Mouse (Mus musculus) embryonic stem cell, embryonic (primary cell): ENCODE data around the gene Fmnl3.

Experiments
- CTCF ChIA-PET, 4 experiments: fragments of 300-600 bp in 2 of 4; fragments of 350-600 bp in 2 of 4; sonication (Branson Sonifier 250); formaldehyde crosslinking; loops; one replicate each; lab custom pipeline; 2022; ENCODE audit warnings: inconsistent platforms in 2 of 4; lab: Charles Lee
- POLR2A ChIA-PET, 4 experiments: fragments of 300-600 bp in 2 of 4; fragments of 350-600 bp in 2 of 4; sonication (Branson Sonifier 250); formaldehyde crosslinking; loops; one replicate each; lab custom pipeline; 2022; ENCODE audit warnings: antibody characterized with exemption in 4 of 4, inconsistent platforms in 1 of 4; lab: Charles Lee

Gene Fmnl3

GRCm38 (mm10) chr15:99393386-99394252 lies 23.3 kb upstream of the Fmnl3 start:
- CTCF ChIA-PET: interaction anchor here (0.5 to 2.1 kb wide), 13 partner anchors 23 to 1064 kb away, joined by 3 to 9 read pairs (median 3); no protein-coding TSS in a partner anchor
- POLR2A ChIA-PET: interaction anchor here in 3 of 4 experiments (0.5 to 4.2 kb wide), 54 partner anchors 8 to 1222 kb away, joined by 3 to 31 read pairs (median 4); partner anchors contain the start of genes Nckap5l (in 2 of the 3), Tuba1c (in 2 of the 3), Bcdin3d (in 1 of the 3) and Cox14 (in 1 of the 3)

- CTCF ChIA-PET: interaction anchor here (0.5 to 2.1 kb wide), 19 partner anchors 23 to 745 kb away, joined by 3 to 18 read pairs (median 4); no protein-coding TSS in a partner anchor
- POLR2A ChIA-PET: interaction anchor here in 3 of 4 experiments (0.5 to 4.2 kb wide), 63 partner anchors 8 to 1223 kb away, joined by 3 to 31 read pairs (median 4); partner anchors contain the start of genes Nckap5l (in 2 of the 3), Tuba1c (in 2 of the 3), Bcdin3d (in 1 of the 3) and Cox14 (in 1 of the 3)
Measured at GRCm38 (mm10) chr15:99392486-99393385, 22.5 kb upstream of the Fmnl3 start, which contains the start of gene Tmbim6. Gene Tmbim6 (plus strand): TSS chr15:99392882.

GRCm38 (mm10) chr15:99391975-99392374 lies 21.7 kb upstream of the Fmnl3 start:
- CTCF ChIA-PET: interaction anchor here (0.6 to 2.1 kb wide), 10 partner anchors 24 to 367 kb away, joined by 3 to 18 read pairs (median 4); no protein-coding TSS in a partner anchor
- POLR2A ChIA-PET: interaction anchor here in 2 of 4 experiments (0.6 to 4.2 kb wide), 23 partner anchors 9 to 540 kb away, joined by 3 to 31 read pairs (median 5); partner anchors contain the start of genes Tuba1c (in 2 of the 2), Cox14 (in 1 of the 2) and Fmnl3 (in 1 of the 2)

GRCm38 (mm10) chr15:99390472-99391401 lies 20.5 kb upstream of the Fmnl3 start:
- ChIA-PET POLR2A (interaction anchor here in 1 of 4 experiments (1.0 kb wide), 1 partner anchor 16 kb away, joined by 4 read pairs; no protein-coding TSS in a partner anchor), CTCF (no interaction called here)

DNA sequence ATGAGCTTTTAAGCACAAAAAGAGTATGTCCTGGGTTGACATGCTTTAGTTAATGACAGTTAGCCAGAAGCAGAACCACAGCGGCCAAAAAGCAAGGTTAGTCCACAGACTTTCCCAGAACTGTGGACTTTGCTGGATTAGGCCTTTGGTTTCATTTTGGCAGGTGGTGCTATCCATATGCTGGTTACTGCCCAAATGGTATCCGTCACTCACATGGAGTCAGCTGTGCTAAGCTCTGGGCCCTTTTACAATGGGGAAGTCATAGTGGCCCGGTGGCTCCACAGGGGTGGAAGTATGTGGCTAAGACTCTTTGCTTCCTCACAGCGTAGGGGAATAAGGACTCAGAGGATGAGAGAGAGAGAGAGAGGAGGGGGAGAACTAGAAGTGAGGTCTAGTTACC lies 17.7 kb upstream of the Fmnl3 start:
- CTCF ChIA-PET: interaction anchor here in 1 of 4 experiments (0.6 to 1.0 kb wide), 2 partner anchors 29 to 268 kb away, joined by 3 read pairs; no protein-coding TSS in a partner anchor

DNA sequence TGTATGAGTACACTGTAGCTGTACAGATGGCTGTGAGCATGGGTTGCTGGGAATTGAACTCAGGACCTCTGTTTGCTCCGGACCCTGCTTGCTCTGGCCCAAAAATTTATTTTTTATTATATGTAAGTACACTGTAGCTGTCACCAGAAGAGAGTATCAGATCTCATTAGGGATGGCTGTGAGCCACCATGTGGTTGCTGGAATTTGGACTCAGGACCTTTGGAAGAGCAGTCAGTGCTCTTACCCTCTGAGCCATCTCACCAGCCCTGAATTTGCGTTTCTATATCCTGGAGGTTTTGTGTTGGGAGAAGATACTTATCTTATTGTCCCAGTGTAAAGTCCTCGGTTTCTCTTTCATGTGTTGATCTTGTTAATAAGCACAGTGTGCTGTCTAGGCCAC lies 16.5 kb upstream of the Fmnl3 start:
- POLR2A ChIA-PET: interaction anchor here in 2 of 4 experiments (0.6 to 1.0 kb wide), 2 partner anchors 9 to 11 kb away, joined by 3 to 11 read pairs; no protein-coding TSS in a partner anchor
- CTCF ChIA-PET: interaction anchor here in 2 of 4 experiments (0.5 to 0.7 kb wide), 2 partner anchors 12 to 84 kb away, joined by 3 read pairs; no protein-coding TSS in a partner anchor

More for the DNA sequence above, 17.7 kb upstream of the Fmnl3 start:
- POLR2A ChIA-PET: interaction anchor here in 2 of 4 experiments (1.0 to 1.3 kb wide), 2 partner anchors 10 to 174 kb away, joined by 3 read pairs; no protein-coding TSS in a partner anchor

GRCm38 (mm10) chr15:99386110-99386509 lies 15.8 kb upstream of the Fmnl3 start:
- ChIA-PET CTCF (interaction anchor here in 3 of 4 experiments (0.5 to 1.6 kb wide), 4 partner anchors 12 to 85 kb away, joined by 3 read pairs; no protein-coding TSS in a partner anchor), POLR2A (interaction anchor here in 2 of 4 experiments (0.6 to 1.0 kb wide), 3 partner anchors 10 to 267 kb away, joined by 3 to 11 read pairs (median 3); no protein-coding TSS in a partner anchor)

- ChIA-PET POLR2A (interaction anchor here in 2 of 4 experiments (0.6 to 0.7 kb wide), 3 partner anchors 66 to 833 kb away, joined by 3 to 9 read pairs (median 3); no protein-coding TSS in a partner anchor), CTCF (interaction anchor here in 3 of 4 experiments (0.5 to 1.1 kb wide), 3 partner anchors 32 to 149 kb away, joined by 4 to 5 read pairs (median 4); no protein-coding TSS in a partner anchor)
Measured at GRCm38 (mm10) chr15:99384071-99384470, 13.8 kb upstream of the Fmnl3 start.

- POLR2A ChIA-PET: interaction anchor here in 2 of 4 experiments (0.5 to 1.0 kb wide), 2 partner anchors 45 to 363 kb away, joined by 3 to 5 read pairs; no protein-coding TSS in a partner anchor
- CTCF ChIA-PET: no interaction called here
Measured at GRCm38 (mm10) chr15:99382893-99383292, 12.6 kb upstream of the Fmnl3 start.

DNA sequence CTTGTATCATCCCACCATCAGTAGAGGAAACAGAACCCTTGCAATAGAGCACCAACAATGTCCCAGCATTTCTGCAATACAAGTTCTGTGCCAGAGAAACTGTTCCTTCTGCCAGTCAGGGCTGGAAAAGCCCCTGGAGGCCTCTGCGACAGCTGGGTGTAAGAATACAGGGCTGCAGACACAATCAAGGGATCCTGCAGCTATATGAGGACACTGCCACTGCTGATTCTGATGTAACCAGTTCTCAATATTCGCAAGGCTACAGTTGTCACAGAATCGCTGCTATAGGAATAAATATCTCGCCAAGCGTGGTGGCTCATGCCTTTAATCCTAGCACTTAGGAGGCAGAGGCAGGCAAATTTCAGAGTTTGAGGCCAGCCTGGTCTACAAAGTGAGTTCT lies 6.0 kb upstream of the Fmnl3 start:
- ChIA-PET CTCF (interaction anchor here in 1 of 4 experiments (0.6 kb wide), 1 partner anchor 49 kb away, joined by 4 read pairs; no protein-coding TSS in a partner anchor), POLR2A (interaction anchor here in 1 of 4 experiments (1.6 kb wide), 1 partner anchor 17 kb away, joined by 4 read pairs; no protein-coding TSS in a partner anchor)

- POLR2A ChIA-PET: no interaction called here
- CTCF ChIA-PET: interaction anchor here in 2 of 4 experiments (0.5 to 0.6 kb wide), 2 partner anchors 48 to 105 kb away, joined by 4 read pairs; no protein-coding TSS in a partner anchor
Measured at GRCm38 (mm10) chr15:99375581-99375980, 5.3 kb upstream of the Fmnl3 start.

GRCm38 (mm10) chr15:99375036-99375435 lies 4.8 kb upstream of the Fmnl3 start:
- POLR2A ChIA-PET: interaction anchor here in 1 of 4 experiments (1.0 kb wide), 2 partner anchors 25 to 32 kb away, joined by 4 to 5 read pairs; no protein-coding TSS in a partner anchor
- CTCF ChIA-PET: no interaction called here

- ChIA-PET POLR2A (interaction anchor here in 1 of 4 experiments (1.1 to 1.5 kb wide), 2 partner anchors 56 to 89 kb away, joined by 3 read pairs; no protein-coding TSS in a partner anchor), CTCF (interaction anchor here in 1 of 4 experiments (0.6 kb wide), 1 partner anchor 95 kb away, joined by 3 read pairs; no protein-coding TSS in a partner anchor)
Measured at GRCm38 (mm10) chr15:99372761-99373160, 2.5 kb upstream of the Fmnl3 start.

GRCm38 (mm10) chr15:99371526-99372340 lies 1.5 kb upstream of the Fmnl3 start:
- POLR2A ChIA-PET: interaction anchor here in 3 of 4 experiments (0.6 to 1.9 kb wide), 6 partner anchors 13 to 1495 kb away, joined by 3 to 9 read pairs (median 4); partner anchors contain the start of gene Tmbim6 (in 1 of the 3)
- CTCF ChIA-PET: interaction anchor here in 1 of 4 experiments (1.3 kb wide), 1 partner anchor 46 kb away, joined by 12 read pairs; no protein-coding TSS in a partner anchor
